Mouse (Mus musculus) heart, embryonic 10.5 days (tissue): ENCODE measurements at regions not wholly inside any gene's neighbourhood (a gene's known extent, or its start where the extent isn't known, plus 50 kb on each side); places are given as distances from the start of the nearest gene placed in this dataset.
"Not testable (repeated sequence)": the region's sequence is repeated elsewhere in the genome, so short reads cannot be mapped to it uniquely, and the experiment has no call there.

Experiments
- DNase-seq: peaks from one replicate; pipeline ENCODE4 v3.0.0-alpha.2; 2017; ENCODE audit warnings: low spot score
- H3K27ac ChIP-seq: fragments of 300-500 bp; sonication (generic); 2 replicates; pipeline ENCODE4 v1.5.1; 2016; ENCODE audit warnings: mild to moderate bottlenecking
- H3K27me3 ChIP-seq: fragments of 300-500 bp; sonication (generic); 2 replicates; pipeline ENCODE4 v1.6.1; 2016; ENCODE audit warnings: mild to moderate bottlenecking; ENCODE audit not compliant: poor library complexity, insufficient read depth, severe bottlenecking
- H3K36me3 ChIP-seq: fragments of 300-500 bp; sonication (generic); 2 replicates; pipeline ENCODE4 v1.6.1; 2016; ENCODE audit warnings: mild to moderate bottlenecking, moderate library complexity
- H3K4me1 ChIP-seq: fragments of 300-500 bp; sonication (generic); 2 replicates; pipeline ENCODE4 v1.6.1; 2016; ENCODE audit warnings: mild to moderate bottlenecking
- H3K4me3 ChIP-seq: fragments of 300-500 bp; sonication (generic); 2 replicates; pipeline ENCODE4 v1.5.1; 2016; ENCODE audit warnings: mild to moderate bottlenecking, moderate library complexity
- H3K9me3 ChIP-seq: fragments of 300-500 bp; sonication (generic); 2 replicates; pipeline ENCODE4 v1.6.1; 2016; ENCODE audit warnings: mild to moderate bottlenecking, moderate library complexity
- WGBS: fragments of 180-500 bp; shearing (Covaris S2); methylation state at CpG from one replicate; pipeline ENCODE4 v1.1.7; 2016; 5-methylcytosine and 5-hydroxymethylcytosine counted together

DNA sequence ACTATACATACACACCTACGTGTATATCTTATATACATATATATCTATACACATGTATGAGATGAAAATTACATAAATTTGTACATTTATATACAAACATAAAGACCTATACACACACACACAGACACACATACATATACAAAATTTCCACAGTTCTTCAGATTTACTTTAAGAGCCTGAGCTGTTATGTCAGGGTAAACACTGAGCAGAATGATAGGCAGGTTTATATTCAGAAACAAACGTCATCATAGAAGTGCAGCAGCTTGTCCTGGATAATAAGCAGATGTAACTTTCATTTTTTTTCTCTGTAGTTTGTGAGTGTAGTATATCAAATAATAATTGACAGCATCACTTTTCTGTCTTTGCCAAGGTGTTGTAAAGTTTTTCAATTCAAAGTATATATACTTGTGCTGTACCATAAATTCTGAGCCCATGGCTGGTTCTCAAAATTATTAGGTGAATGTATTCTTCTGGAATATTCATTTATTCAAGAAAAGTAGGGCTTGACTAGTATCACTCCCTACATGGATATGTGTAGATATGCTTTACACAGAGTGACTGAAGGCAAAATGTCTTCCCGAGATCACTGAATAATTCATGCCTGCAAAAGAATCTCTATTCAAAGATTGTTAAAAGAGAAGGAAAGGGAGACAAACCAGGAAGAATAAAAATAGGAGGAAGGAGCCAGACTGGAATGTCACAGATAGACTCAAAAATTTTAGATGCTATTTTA is 583.8 kb upstream of the Brinp3 start:
- H3K36me3 ChIP-seq, result no peaks in the 10 kb centered on the region
- WGBS, result 79% methylated on average over 3 of the region's 3 CpGs
- DNase-seq, result no peak
- no peaks in the 10 kb centered on the region for H3K4me1 ChIP-seq
- no peaks in the 10 kb centered on the region for H3K9me3 ChIP-seq
- no peaks in the 10 kb centered on the region for H3K27me3 ChIP-seq
- no peak overlapping the region for H3K27ac ChIP-seq
- no peak overlapping the region for H3K4me3 ChIP-seq

DNA sequence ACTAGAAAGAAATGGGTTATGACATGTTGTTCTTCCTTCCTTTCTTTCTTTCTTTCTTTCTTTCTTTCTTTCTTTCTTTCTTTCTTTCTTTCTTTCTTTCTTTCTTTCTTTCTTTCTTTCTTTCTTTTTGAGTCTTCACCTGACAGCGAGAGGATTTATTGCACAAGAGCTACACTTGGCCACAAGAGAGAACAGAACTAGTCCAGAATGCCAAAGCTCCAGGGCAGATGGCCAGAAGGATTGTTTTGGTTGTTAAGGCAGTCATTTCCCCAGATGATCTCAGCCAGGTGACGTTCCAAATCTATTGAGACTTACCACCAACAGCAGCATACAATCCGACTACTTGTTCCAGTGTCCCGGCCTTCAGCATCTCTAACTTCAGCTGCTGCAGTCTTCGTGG is 558.8 kb upstream of the Brinp3 start:
- H3K4me1 ChIP-seq, result no peaks in the 10 kb centered on the region

GRCm38 (mm10) chr1:145957762-145958161 is 536.8 kb upstream of the Brinp3 start:
- DNase-seq, H3K4me3 ChIP-seq, H3K36me3 ChIP-seq, H3K4me1 ChIP-seq, H3K27ac ChIP-seq, H3K27me3 ChIP-seq, H3K9me3 ChIP-seq: not testable (repeated sequence)
- WGBS, result 82% methylated on average over 5 of the region's 5 CpGs

More for the DNA sequence above, 558.8 kb upstream of the Brinp3 start:
- no peak for DNase-seq
- Histone ChIP-seq H3K27me3 (no peaks in the 10 kb centered on the region), H3K9me3 (no peaks in the 10 kb centered on the region), H3K36me3 (no peaks in the 10 kb centered on the region), H3K4me3 (no peak overlapping the region), H3K27ac (no peak overlapping the region)
- WGBS, result 77% methylated on average over 5 of the region's 5 CpGs

GRCm38 (mm10) chr1:145962303-145962702 is 532.3 kb upstream of the Brinp3 start:
- H3K9me3 ChIP-seq, result no peaks in the 10 kb centered on the region
- no peak for DNase-seq
- H3K27me3 ChIP-seq, result no peaks in the 10 kb centered on the region

DNA sequence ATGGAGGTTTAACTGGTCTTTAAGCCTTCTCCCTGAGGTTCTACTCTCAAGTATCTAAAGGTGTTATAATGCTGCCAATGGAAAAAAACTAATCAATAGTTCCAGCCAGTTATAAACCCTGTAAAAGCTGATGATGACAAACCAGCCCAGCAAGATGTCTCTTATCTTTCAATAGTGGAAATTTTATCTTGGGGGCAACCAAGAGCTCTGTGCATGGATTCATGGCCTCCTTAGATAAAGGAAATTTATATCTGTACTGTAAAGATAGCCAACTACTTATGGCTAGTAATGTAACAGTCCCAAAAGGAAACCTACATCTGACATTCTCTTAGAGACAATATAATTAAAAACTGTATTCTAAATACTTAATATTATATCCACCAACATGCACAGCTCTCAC is 526.5 kb upstream of the Brinp3 start:
- Histone ChIP-seq H3K27ac (no peak overlapping the region), H3K4me3 (no peak overlapping the region), H3K4me1 (no peaks in the 10 kb centered on the region), H3K27me3 (no peaks in the 10 kb centered on the region), H3K9me3 (no peaks in the 10 kb centered on the region), H3K36me3 (no peaks in the 10 kb centered on the region)
- DNase-seq, result no peak

More at GRCm38 (mm10) chr1:145962303-145962702, 532.3 kb upstream of the Brinp3 start:
- Histone ChIP-seq H3K27ac (no peak overlapping the region), H3K4me3 (no peak overlapping the region), H3K36me3 (no peaks in the 10 kb centered on the region), H3K4me1 (no peaks in the 10 kb centered on the region)

DNA sequence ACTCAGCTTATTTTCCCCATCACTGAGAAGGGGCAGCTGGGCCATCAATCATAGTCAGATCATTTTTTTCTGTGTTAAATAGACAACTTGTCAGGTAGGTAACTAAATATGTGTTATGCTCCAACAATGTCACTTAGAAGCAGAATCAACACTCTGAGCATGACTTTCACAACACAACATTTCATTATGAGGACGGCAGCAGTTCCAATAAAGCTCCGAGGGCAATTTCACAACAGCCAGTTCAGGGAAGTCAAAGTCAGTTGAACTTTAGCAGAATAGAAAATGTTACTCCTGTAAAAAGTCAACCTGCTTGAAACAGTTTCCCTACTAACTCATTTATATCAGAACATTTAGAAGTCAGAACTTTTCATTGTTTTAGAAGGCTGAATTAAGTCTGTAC is 522.1 kb upstream of the Brinp3 start:
- Histone ChIP-seq H3K36me3 (no peaks in the 10 kb centered on the region), H3K27ac (no peak overlapping the region), H3K4me3 (no peak overlapping the region), H3K4me1 (no peaks in the 10 kb centered on the region), H3K27me3 (no peaks in the 10 kb centered on the region), H3K9me3 (no peaks in the 10 kb centered on the region)
- no peak for DNase-seq
- WGBS, result 75% methylated on average over 2 of the region's 2 CpGs

DNA sequence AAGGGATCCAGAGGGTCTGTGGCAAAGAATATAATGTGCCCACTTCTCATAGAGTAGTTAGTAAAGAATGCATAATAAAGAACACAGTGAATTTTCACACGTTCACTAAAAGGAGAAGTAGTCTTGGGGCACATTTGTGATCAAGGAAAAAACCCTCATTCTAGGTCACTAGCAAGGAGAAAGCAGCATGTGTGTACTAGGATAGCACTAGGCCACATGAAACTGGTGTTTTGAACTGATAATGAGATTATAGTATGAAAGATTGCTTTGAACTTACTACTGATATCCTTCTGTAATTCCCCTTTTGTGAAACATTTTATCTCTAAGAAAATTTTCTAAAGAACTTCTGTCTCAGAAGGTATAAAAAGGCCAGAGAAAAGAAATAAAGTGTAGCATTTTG is 492.6 kb upstream of the Brinp3 start:
- WGBS, result 69% methylated on average over 1 of the region's 1 CpGs
- Histone ChIP-seq H3K27me3 (no peaks in the 10 kb centered on the region), H3K4me1 (no peaks in the 10 kb centered on the region), H3K27ac (no peak overlapping the region), H3K4me3 (no peak overlapping the region), H3K36me3 (no peaks in the 10 kb centered on the region), H3K9me3 (no peaks in the 10 kb centered on the region)
- DNase-seq, result no peak

GRCm38 (mm10) chr1:146015075-146015474 is 479.5 kb upstream of the Brinp3 start:
- Histone ChIP-seq H3K27ac (no peak overlapping the region), H3K4me3 (no peak overlapping the region), H3K4me1 (no peaks in the 10 kb centered on the region), H3K36me3 (no peaks in the 10 kb centered on the region), H3K9me3 (no peaks in the 10 kb centered on the region), H3K27me3 (no peaks in the 10 kb centered on the region)
- 61% methylated on average over 2 of the region's 2 CpGs for WGBS
- peak; percentile 63 for DNase-seq

DNA sequence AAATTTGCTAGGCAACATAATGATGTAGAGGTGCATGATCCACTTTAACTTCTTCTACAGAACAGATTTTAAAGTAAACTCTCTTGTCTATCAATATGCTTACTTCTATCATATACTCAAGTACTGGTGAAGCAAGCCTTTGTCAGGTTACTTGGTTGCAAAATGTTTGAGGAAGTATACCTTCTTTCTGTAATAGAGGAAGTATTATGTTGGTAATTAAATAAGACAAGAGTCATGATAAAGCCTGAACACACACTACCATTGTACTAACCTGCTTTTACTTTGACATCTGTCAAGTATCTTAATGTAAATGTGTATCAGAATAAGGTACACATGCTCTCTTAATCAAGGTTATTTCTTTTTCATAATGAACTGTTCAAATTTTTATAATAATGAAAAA is 467.9 kb upstream of the Brinp3 start:
- H3K27ac ChIP-seq, result no peak overlapping the region
- H3K4me1 ChIP-seq, result no peaks in the 10 kb centered on the region
- no peak overlapping the region for H3K4me3 ChIP-seq
- no peaks in the 10 kb centered on the region for H3K36me3 ChIP-seq
- H3K9me3 ChIP-seq, result no peaks in the 10 kb centered on the region
- DNase-seq, result no peak
- no peaks in the 10 kb centered on the region for H3K27me3 ChIP-seq

DNA sequence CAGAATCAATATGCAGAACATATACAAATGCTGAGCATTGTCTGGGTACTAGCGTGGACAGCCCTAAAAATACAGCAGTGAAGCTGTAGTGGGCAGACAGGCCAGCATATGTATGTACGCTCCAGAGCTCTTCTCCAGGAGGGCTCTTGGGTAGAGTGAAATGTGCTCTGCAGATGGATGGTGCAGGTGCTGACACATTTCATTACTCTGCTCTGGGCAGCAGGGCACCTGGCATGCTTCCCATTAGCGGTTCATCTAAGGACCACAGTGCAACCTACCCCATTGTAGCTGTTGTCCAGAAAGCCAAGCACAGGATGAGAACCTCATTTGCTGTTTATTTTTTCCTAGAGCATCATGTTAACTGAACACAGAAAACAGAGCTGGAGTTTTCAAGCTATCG is 466.9 kb upstream of the Brinp3 start:
- no peaks in the 10 kb centered on the region for H3K9me3 ChIP-seq
- DNase-seq, result no peak
- no peaks in the 10 kb centered on the region for H3K27me3 ChIP-seq
- no peaks in the 10 kb centered on the region for H3K4me1 ChIP-seq
- WGBS, result 73% methylated on average over 4 of the region's 4 CpGs
- no peaks in the 10 kb centered on the region for H3K36me3 ChIP-seq
- no peak overlapping the region for H3K27ac ChIP-seq
- no peak overlapping the region for H3K4me3 ChIP-seq

DNA sequence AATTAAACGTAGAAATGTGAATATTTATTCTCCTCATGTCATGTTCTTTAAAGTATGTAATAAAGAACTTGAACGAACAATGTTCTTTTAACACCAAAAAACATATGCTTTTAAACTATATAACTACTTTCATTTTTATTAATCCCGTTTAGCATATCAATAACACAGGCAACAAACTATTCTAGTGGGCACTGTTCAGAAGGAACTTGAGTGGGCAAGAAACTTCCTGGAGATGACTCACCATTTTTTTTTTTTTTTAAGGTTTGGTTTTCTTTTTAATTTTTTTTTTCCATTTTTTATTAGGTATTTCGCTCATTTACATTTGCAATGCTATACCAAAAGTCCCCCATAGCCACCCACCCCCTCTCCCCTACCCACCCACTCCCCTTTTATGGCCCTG is 462.2 kb upstream of the Brinp3 start:
- not testable (repeated sequence) for H3K4me3 ChIP-seq, DNase-seq, H3K27me3 ChIP-seq, H3K9me3 ChIP-seq, H3K27ac ChIP-seq, H3K4me1 ChIP-seq, H3K36me3 ChIP-seq
- 85% methylated on average over 4 of the region's 4 CpGs for WGBS

GRCm38 (mm10) chr1:146032926-146033325 is 461.6 kb upstream of the Brinp3 start:
- not testable (repeated sequence) for H3K9me3 ChIP-seq, H3K27ac ChIP-seq, DNase-seq, H3K4me3 ChIP-seq, H3K27me3 ChIP-seq, H3K36me3 ChIP-seq, H3K4me1 ChIP-seq
- WGBS, result 81% methylated on average over 3 of the region's 3 CpGs

DNA sequence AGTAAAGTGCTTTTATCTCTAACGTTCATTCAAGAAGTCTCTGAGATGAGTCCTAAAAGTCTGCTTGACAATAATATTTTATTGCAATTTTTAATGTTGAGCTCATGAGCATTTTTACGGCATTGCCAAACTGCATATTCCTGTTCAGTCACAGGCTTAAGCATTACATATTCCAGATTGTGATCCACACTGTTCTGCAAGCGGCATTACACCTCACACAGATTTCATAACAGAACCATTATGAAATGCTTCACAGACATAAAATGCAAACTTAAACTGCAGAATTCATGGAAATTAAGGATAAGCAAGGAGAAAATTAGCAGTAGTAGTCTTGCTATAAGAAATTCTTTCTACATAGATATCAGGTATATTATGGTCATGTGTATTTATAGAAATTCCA is 442.1 kb upstream of the Brinp3 start:
- Histone ChIP-seq H3K27ac (no peak overlapping the region), H3K4me3 (no peak overlapping the region), H3K27me3 (no peaks in the 10 kb centered on the region), H3K9me3 (no peaks in the 10 kb centered on the region), H3K36me3 (no peaks in the 10 kb centered on the region), H3K4me1 (no peaks in the 10 kb centered on the region)
- WGBS, result 83% methylated on average over 3 of the region's 3 CpGs
- no peak for DNase-seq
